Mouse (Mus musculus) c-Kit-negative CD71-positive TER-119-positive erythroid progenitor cells, embryonic 14.5 days (primary cell): Measurements from ENCODE around the gene Sparcl1.

ENCODE experiments used
- DNase-seq: peaks from one replicate; pipeline ENCODE4 v3.0.0-alpha.2; 2013; ENCODE audit warnings: low read depth, low spot score

Gene Sparcl1

DNA sequence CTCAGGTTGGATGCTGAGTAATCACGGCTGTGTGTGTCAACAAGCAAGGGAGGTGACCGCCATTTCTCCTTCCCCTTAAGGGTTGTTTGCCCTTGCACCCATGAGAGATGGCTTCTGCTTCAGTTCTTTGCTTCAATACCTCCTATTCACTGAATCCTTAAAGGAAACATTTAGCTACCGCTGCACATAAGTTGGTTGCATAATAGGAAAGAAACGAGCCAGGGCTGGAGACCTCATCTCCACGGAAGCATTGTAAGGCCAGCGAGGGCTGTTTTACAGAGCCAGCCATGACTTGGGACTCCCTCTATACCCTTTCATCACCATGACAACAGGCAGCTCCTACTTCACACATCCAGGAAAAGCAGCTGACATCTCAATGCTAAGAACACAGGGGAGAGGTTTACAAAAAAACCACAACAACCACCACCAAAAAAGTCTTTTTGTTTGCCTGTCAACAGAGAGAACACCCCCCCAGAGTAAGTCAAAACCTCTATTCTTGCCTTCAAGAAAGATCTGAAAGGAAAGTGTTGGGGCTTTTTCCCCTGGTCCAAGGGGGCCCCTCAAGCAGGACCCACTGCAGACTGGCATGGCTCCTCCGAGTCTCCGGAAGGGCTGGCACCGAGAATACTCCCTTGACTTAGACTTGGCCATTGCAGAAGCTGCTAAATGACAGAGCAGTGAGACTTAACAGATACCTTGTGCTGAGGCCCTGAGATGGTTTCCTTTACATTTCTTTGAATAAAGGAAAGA, 3.2 kb downstream of the Sparcl1 start:
- DNase-seq, result no peak

GRCm38 (mm10) chr5:104109516-104109915, 4.0 kb downstream of the Sparcl1 start:
- no peak for DNase-seq

GRCm38 (mm10) chr5:104108879-104109369, 4.6 kb downstream of the Sparcl1 start:
- no peak for DNase-seq

GRCm38 (mm10) chr5:104108127-104108875, 5.2 kb downstream of the Sparcl1 start:
- DNase-seq, result no peak

- DNase-seq, result no peak
Measured at GRCm38 (mm10) chr5:104104111-104104510, 9.4 kb downstream of the Sparcl1 start.

DNA sequence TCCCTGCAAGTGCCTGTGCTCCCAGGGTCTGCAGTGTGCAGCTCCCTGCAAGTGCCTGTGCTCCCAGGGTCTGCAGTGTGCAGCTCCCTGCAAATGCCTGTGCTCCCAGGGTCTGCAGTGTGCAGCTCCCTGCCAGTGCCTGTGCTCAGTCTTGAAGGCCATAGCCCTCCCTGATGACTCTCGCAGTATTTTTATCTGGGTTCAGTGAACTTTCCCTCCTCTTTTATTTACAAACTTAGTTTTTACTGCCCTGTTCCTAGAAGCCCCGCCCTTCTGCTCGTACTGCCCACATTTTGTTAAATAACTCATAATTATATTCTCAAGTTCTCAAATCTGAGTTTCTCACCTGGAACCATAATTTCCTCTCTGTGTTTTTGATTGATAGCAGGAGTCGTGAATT, 10.4 kb downstream of the Sparcl1 start:
- DNase-seq, result no peak

DNA sequence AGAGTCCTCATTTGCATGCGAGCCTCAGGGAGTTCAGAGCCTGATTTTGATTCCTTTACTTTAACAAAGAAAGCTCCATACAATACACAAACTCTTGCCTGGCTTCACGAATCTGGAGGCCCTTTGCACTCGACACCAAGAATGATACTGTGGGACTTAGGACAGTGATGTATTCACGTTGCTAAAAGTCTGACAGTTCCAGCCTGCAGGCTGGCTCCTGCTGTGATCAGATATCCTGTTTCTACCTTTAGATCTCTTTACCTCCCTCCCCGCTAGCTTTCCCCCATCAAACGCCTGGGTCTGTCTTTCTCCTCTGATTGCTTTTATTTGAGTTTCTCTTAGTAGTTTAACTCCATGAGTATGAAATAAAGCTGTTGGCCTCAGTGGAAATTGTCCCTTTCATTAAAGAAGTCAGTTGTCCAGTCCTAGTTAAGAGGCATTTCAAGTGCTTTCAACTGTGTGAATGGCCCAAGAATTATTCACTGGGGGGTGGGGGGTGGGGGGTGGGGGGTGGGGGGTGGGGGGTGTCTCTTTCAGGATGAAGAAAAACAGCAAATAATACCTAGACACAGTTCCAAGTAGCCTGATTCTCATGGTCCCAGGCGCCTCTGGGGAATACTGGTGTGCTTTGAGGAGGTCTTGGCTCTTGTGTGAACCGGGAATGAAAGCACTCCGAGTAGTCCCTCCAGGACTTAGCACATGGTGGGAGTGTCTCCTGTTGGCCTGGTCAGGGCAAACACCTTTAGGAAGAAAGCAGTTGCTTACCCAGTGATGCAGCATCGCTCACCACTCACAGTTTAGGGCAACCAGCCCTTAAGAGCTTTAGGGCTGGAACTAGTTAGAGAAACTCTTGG, 11.6 kb downstream of the Sparcl1 start:
- DNase-seq, result no peak

GRCm38 (mm10) chr5:104096078-104096938, 17.2 kb downstream of the Sparcl1 start:
- no peak for DNase-seq

GRCm38 (mm10) chr5:104095416-104096077, 18.0 kb downstream of the Sparcl1 start:
- no peak for DNase-seq

DNA sequence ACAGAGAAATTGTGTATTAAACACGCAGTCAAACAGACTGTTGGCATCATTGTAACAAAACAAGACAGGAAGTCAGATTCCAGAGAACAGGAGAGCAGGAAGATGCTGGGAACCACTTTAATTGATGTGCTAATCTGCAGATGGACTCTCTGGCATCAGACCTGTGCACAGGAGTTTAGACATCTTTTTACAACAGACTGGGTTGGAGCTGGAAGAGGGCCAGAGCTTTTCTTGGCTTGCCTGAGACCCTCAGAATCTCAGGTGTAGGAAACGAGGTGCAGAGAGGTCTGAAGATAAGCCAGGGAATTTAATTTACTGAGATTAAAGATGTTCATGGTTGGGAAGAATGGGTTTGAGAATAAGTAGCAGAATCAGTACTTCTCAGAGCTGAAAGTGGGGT, 23.8 kb downstream of the Sparcl1 start:
- no peak for DNase-seq

- DNase-seq, result no peak
Measured at GRCm38 (mm10) chr5:104085366-104085765, 28.2 kb downstream of the Sparcl1 start.

- no peak for DNase-seq
Measured at GRCm38 (mm10) chr5:104080736-104081135, 32.8 kb downstream of the Sparcl1 start.

DNA sequence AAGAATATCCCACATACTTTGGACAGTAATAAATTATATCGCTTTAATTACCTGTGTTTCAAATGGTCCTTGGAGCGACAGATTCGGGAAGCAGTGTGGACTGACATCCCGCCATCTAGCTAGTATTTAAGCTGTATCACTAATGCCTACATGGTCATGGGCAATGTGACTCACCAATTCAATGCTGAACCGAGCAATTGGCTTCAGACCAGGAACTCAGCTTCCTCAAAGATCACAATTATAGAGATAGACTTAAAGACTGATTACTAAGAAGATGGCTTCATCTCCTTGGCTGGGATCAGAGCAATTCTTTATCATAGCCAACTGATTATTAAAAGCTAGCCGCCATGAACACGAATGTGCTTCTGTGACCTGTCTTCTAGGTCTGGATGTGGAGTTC, 36.0 kb downstream of the Sparcl1 start, which contains the start of gene Gm17660:
Gm17660 (minus strand) TSS at position 101 of the 400 bp plus-strand sequence.
- no peak for DNase-seq

DNA sequence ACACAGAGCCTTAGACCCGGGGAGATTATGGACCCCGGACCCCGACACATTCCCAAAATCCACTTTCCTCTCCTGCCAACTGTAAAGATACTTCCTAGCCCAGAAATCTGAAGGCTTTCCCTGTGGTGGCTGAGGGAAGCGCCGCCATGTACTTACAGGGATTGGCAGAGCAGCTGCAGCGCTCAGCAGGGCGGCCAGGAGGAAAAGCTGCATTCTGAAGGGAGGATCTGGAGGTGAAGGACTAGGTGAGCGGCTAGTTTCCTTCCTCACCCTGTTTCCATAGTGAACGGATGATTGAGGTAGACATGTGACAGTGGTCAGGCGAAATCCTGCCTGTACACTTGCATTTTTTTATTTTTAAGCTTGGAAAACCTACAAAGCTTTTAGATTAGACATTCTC, 37.2 kb downstream of the Sparcl1 start:
- no peak for DNase-seq

DNA sequence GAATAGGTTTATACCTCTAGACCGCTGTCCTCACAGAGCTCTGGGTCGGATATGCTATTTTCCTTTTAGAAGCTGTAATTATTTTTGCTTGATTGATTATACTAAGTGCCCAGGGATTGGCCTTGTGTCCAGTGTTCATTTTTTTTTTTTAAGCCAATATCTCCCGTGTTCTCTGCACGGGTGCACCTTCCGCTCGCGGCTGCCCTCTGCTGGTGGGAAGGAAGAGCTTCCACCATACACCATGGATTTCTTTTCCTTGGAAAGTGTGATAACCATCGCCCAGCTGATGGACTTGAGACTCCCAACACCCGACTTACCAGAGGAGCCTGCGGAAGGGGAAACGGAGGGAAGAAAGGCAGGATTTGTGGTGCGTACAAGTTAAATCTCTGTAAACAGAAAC, 39.1 kb downstream of the Sparcl1 start:
- no peak for DNase-seq

DNA sequence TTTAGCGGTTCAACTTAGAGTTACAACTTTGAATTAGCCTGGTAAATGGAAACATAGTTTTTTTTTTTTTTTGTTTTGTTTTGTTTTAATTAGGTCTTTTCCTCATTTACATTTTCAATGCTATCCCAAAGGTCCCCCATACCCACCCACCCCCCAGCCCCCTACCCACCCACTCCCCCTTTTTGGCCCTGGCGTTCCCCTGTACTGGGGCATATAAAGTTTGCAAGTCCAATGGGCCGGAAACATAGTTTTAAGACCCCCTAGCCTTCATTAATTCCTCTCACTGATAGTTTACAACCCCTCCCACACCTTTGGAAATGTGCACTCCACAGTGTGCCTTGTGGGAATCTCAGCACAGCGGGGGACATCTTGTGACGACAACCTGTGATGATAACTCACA, 39.9 kb downstream of the Sparcl1 start:
- DNase-seq, result no peak

GRCm38 (mm10) chr5:104072272-104072886, 41.2 kb downstream of the Sparcl1 start:
- no peak for DNase-seq

DNA sequence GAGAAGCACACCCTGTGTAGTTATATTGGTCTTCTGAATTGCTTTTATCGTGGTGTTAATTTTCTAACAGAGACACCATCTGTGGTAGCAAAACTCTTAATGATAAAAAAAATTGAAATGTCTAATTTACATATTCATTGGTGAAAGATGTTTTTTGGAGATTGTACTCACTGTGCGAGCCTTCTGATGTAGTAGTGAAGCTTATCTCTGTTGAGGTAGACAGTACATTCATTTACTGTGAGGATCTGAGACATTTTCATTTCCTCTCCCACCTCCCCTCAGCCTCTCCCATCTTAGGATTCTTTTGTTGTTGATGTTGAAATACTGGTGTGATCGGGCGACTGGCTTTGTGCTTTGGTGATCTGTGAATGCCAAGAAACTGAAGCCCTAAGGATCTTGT, 42.5 kb downstream of the Sparcl1 start:
- no peak for DNase-seq

- DNase-seq, result no peak
Measured at GRCm38 (mm10) chr5:104068751-104069150, 44.8 kb downstream of the Sparcl1 start.
